Mouse (Mus musculus) kidney, adult 2 months (tissue): ENCODE data around the gene Hpcal4.

ENCODE experiments used
- CTCF ChIP-seq: fragments of 200-500 bp; conservative IDR thresholded peaks from 2 replicates; pipeline ENCODE4 v1.5.1; 2011; ENCODE audit warnings: low read depth, mild to moderate bottlenecking, control low read depth, low read length, moderate library complexity, mixed read lengths; ENCODE audit not compliant: insufficient read depth, insufficient read length
- POLR2A ChIP-seq: fragments of 200-500 bp; IDR thresholded peaks from one replicate; pipeline ENCODE4 v1.6.1; 2011; ENCODE audit warnings: low read depth, low read length, control low read depth

DNA sequence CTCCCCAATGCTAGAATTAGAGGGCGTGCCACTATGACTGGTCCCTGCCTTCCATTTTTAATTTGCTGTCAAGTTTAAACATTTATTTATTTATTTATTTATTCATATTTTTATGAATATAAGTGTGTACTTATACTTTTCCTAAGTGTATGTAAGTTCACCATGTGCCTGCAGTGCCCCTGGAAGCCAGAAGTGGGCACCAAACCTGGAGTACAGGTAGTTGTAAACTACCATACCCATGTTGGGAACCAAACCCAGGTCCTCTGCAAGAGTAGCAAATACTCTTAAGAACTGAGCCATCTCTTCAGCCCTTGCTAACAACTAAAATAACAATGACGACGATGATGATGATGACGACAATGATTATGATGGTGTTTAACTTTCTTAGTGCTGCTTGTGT lies 31.0 kb upstream of the Hpcal4 start:
- TF ChIP-seq CTCF (no peak), POLR2A (no peak)
